In the genomic region with DNA sequence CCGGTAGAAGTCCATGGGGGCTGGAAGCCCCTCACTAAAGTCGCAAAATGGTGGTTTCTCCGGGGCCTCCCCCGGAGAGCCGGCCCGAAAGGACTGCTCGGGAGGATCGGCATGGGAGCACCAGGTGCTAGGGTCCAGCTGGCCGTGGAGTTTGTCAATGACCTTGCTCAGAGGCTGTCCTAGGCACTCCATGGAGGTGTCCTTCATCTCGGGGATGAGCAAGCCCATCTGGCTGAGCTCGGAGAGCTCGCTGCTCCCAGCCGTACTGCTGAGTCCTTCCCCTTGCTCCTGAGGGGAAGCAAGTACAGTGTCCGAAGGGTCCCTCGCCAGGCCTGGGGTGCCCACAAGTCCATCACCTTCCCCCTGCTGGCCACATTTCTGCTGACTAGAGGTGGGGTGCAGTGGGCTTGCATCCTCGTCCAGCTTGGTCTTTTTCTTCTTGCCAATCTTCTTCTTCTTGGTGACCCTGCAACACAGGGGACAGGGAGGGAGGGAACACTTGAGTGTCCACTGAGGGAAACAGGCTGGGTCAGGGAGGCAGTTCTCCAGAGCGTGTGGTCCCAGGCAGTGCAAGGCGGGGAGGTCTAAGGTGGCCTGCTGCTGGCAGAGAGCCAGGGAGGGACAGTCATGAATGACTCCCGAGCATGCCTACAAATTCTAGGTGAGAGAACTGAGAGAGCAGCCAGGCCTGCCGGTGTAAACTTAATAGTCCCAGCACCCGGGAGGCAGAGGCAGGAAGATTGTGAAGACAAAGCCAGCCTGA, we compare ENCODE assay signal across 19 mouse cellular contexts. TPM values are rescaled to one million over a fixed set of nuclear protein-coding genes. Genes with fewer than 3 reads are reported as not detected.
A peak's percentile ranks its signal among the peaks of the same experiment; 100 is the strongest.
DNase-seq lines count a peak whose midpoint lies in the region.
"Had no signal": no experiment of that assay in that cellular context is flagged by ENCODE, and none has a peak within 500 bp of the region (broad histone marks: within the 10 kb centered on the region; RNA-seq: fewer than 3 reads in every experiment).

No protein-coding gene starts in this region.

- peak; percentile 64 to 74 for DNase-seq in adrenal gland, adult (ENCODE audit: inconsistent age in 2 of 2, low spot score in 1 of 2)
- DNase-seq in adrenal gland, adult 8-10 months: no peak
- DNase-seq in kidney, postnatal 4 days: peak; percentile 69 to 76
- DNase-seq in kidney, adult 9 months: no peak
- DNase-seq in adrenal gland, postnatal 25 days: peak; percentile 61
- DNase-seq in lung, postnatal 36 days: peak; percentile 68
- DNase-seq in T-cell, adult 2 months (ENCODE audit: low spot score): no peak
- no peak for DNase-seq in urinary bladder, postnatal 14 days (ENCODE audit: low spot score)
- DNase-seq: cerebellum, adult 11-12 months; cerebellum, adult 9-11 months; embryo, embryonic 11 days; gastrocnemius, postnatal 14 days; heart, postnatal 36 days; layer of hippocampus, postnatal 36 days; liver, embryonic 13.5 days; right cerebral cortex, postnatal 4 days; thymus, postnatal 25 days had no signal

RNA-seq across cellular contexts. Expression of a gene that starts 8.7 kb away (rescaled TPM):
- 1 to 10 TPM; 1.3 to 5.1 (median 2.6) TPM for total RNA-seq in adrenal gland, adult 8-10 months (2022)
- total RNA-seq in adrenal gland, postnatal 25 days (2021): 2.7 TPM in 2 replicates
- total RNA-seq: granulocyte monocyte progenitor cell, adult 5-6 weeks; megakaryocyte, adult 5-6 weeks had no signal

RNA-seq across cellular contexts. Expression of a gene that starts 13.9 kb away (rescaled TPM):
- 1 to 10 TPM; 1.1 to 2.7 (median 2.1) TPM for total RNA-seq in adrenal gland, adult 8-10 months (2022)
- total RNA-seq in adrenal gland, postnatal 25 days (2021): 0.64 and 2.0 TPM in 2 replicates

RNA-seq across cellular contexts. Expression of a gene that starts 26.4 kb away (rescaled TPM):
- 10 to 100 TPM; 10.2 to 21.0 (median 17.6) TPM for total RNA-seq in adrenal gland, adult 8-10 months (2022)
- total RNA-seq in adrenal gland, postnatal 25 days (2021): 9.5 and 12.7 TPM in 2 replicates
- total RNA-seq: megakaryocyte, adult 5-6 weeks had no signal

RNA-seq across cellular contexts. Expression of a gene that starts 32.4 kb away (rescaled TPM):
- total RNA-seq in adrenal gland, adult 8-10 months (2022): 10 to 100 TPM; 64.3 to 87.0 (median 76.1) TPM
- total RNA-seq in adrenal gland, postnatal 25 days (2021): 54.7 and 61.0 TPM in 2 replicates

RNA-seq across cellular contexts. Expression of a gene that starts 53.1 kb away (rescaled TPM):
- total RNA-seq in adrenal gland, adult 8-10 months (2022): 1 to 10 TPM in 1 of 4 experiments, not detected in 3; 3.7 TPM
- 18.5 TPM in 1 of 2 replicates, not detected in the other for total RNA-seq in adrenal gland, postnatal 25 days (2021)
- total RNA-seq: layer of hippocampus, postnatal 36 days had no signal

Comparison
In these comparisons a context has a peak if more than half of its experiments do, and no peak if none do; other contexts are left out.
1. DNase-seq: peak in adrenal gland, adult (2 of 2), kidney, postnatal 4 days (2 of 2), adrenal gland, postnatal 25 days (single experiment) and lung, postnatal 36 days (single experiment); none in adrenal gland, adult 8-10 months (single experiment), kidney, adult 9 months (single experiment), T-cell, adult 2 months (single experiment) and urinary bladder, postnatal 14 days (single experiment).